Mouse (Mus musculus) testis, adult 2 months (tissue): ENCODE measurements at regions not wholly inside any gene's neighbourhood (a gene's known extent, or its start where the extent isn't known, plus 50 kb on each side); places are given as distances from the start of the nearest gene placed in this dataset.

Experiments
- H3K27ac ChIP-seq: fragments of 200-500 bp; 2 replicates; pipeline ENCODE4 v1.5.1; 2012; ENCODE audit warnings: low read depth, low read length; ENCODE audit not compliant: control insufficient read depth, insufficient read depth
- H3K27me3 ChIP-seq: fragments of 200-500 bp; 2 replicates; pipeline ENCODE4 v1.6.1; 2012; ENCODE audit warnings: mild to moderate bottlenecking, low read length, moderate library complexity; ENCODE audit not compliant: control insufficient read depth, insufficient read depth
- H3K36me3 ChIP-seq: fragments of 200-500 bp; 2 replicates; pipeline ENCODE4 v1.6.1; 2012; ENCODE audit warnings: mild to moderate bottlenecking, low read length; ENCODE audit not compliant: control insufficient read depth, insufficient read depth
- H3K4me1 ChIP-seq: fragments of 200-500 bp; 2 replicates; pipeline ENCODE4 v1.6.1; 2012; ENCODE audit warnings: low read length; ENCODE audit not compliant: control insufficient read depth, insufficient read depth
- H3K4me3 ChIP-seq: fragments of 200-500 bp; 2 replicates; pipeline ENCODE4 v1.5.1; 2012; ENCODE audit warnings: low read depth, mild to moderate bottlenecking, low read length, moderate library complexity, mixed read lengths; ENCODE audit not compliant: control insufficient read depth
- CTCF ChIP-seq: fragments of 200-500 bp; IDR thresholded peaks from 2 replicates; pipeline ENCODE4 v1.5.1; 2012; ENCODE audit warnings: low read depth, mild to moderate bottlenecking, inconsistent platforms, low read length, moderate library complexity; ENCODE audit not compliant: control insufficient read depth, insufficient read depth, insufficient replicate concordance
- POLR2A ChIP-seq: fragments of 200-500 bp; IDR thresholded peaks from 2 replicates; pipeline ENCODE4 v1.6.1; 2012; ENCODE audit warnings: low read depth, mild to moderate bottlenecking, inconsistent platforms, low read length, moderate library complexity; ENCODE audit not compliant: control insufficient read depth

- no peak for TF ChIP-seq POLR2A
- no peak for TF ChIP-seq CTCF
- H3K4me3 ChIP-seq = no peak overlapping the region
- no peaks in the 10 kb centered on the region for H3K27me3 ChIP-seq
- H3K4me1 ChIP-seq = no peaks in the 10 kb centered on the region
- H3K27ac ChIP-seq = no peak overlapping the region
- no peaks in the 10 kb centered on the region for H3K36me3 ChIP-seq
These were observed 113.3 kb downstream of the Qpct start for GRCm38 (mm10) chr17:79164874-79165553.

- Histone ChIP-seq H3K27ac (no peak overlapping the region), H3K4me1 (no peaks in the 10 kb centered on the region), H3K27me3 (no peaks in the 10 kb centered on the region), H3K36me3 (no peaks in the 10 kb centered on the region), H3K4me3 (no peak overlapping the region)
- no peak for TF ChIP-seq CTCF
- no peak for TF ChIP-seq POLR2A
These were observed 112.3 kb downstream of the Qpct start for GRCm38 (mm10) chr17:79163983-79164382.

DNA sequence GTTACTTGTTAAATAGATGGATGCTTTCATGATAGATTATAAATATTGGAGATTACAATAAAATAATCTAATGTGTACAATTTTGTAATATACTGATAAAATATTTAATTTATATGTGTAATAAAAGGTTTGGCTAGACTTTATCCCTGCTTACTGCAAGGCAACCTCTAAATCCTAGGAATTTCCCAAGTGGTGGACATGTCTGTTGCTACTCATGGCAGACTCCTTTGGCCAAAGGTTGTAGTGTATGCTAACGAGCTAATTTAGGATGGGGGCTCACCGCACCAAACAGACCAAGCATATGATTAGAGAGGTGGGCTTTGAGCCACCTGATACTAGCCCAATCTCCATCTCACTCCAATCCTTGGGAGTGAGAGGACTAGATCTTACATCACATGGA lies 102.4 kb downstream of the Qpct start:
- no peaks in the 10 kb centered on the region for H3K4me1 ChIP-seq

DNA sequence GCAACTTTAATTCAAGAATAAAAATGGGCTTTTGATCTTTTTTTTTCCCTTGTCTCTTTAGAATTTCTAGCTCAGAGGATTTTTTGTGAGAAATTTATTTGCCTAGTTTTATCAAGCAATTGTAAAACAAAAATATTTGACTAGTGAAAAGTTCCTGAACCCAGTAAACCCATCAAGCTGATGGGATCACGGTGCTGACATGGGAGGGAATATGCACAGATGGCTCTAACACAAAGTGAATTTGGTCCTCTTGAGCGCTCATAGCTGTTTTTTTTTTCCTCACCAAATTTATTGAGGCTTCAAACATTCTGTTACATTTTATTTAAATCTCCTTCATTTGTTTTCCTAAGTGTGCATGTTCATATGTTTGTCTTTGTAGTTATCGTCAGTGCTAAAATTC lies 101.1 kb downstream of the Qpct start:
- Histone ChIP-seq H3K4me1 (no peaks in the 10 kb centered on the region), H3K36me3 (no peaks in the 10 kb centered on the region), H3K4me3 (no peak overlapping the region), H3K27me3 (no peaks in the 10 kb centered on the region), H3K27ac (no peak overlapping the region)
- TF ChIP-seq POLR2A = no peak
- no peak for TF ChIP-seq CTCF

More for the DNA sequence above, 102.4 kb downstream of the Qpct start:
- H3K27ac ChIP-seq = no peak overlapping the region
- no peaks in the 10 kb centered on the region for H3K36me3 ChIP-seq
- no peaks in the 10 kb centered on the region for H3K27me3 ChIP-seq
- no peak overlapping the region for H3K4me3 ChIP-seq
- no peak for TF ChIP-seq POLR2A
- no peak for TF ChIP-seq CTCF

GRCm38 (mm10) chr17:79147883-79148282 lies 96.2 kb downstream of the Qpct start:
- Histone ChIP-seq H3K27me3 (no peaks in the 10 kb centered on the region), H3K4me3 (no peak overlapping the region), H3K4me1 (no peaks in the 10 kb centered on the region), H3K36me3 (no peaks in the 10 kb centered on the region), H3K27ac (no peak overlapping the region)
- TF ChIP-seq CTCF (no peak), POLR2A (no peak)

DNA sequence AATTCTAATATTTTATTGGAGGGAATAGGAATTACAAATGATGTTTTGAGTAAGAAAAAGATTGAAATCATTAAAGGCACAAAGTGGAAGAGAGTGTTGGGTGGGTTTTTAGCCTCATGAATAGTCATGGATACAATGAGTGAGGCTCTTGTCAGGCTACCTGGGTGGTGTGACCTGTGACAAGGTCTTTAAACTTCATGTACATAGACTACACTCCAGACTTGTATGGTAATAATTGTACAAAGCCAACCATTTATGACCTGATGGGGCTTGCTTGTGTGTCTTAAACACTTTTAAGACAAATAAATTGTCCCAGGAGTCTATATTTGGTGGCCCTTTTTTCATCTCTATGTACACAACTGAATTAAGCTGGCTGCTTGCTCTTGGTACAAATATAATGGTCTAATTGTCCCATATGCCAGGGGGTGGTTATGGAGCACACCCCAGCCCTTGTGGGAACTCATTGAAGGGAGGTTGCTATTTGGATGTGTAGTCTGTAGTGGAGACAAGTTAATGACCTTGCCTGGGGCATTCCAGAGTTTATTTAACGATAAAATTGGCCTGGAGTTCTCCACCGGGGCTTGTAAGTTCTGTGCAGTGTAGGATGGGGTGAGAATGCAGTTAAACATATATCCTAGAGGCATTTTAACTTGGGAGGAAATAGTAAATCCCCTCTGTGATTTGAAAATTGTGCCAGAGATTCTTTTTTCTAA lies 93.4 kb downstream of the Qpct start:
- no peak overlapping the region for H3K27ac ChIP-seq
- H3K4me3 ChIP-seq = no peak overlapping the region
- H3K27me3 ChIP-seq = no peaks in the 10 kb centered on the region
- H3K4me1 ChIP-seq = no peaks in the 10 kb centered on the region
- H3K36me3 ChIP-seq = no peaks in the 10 kb centered on the region
- no peak for TF ChIP-seq POLR2A
- TF ChIP-seq CTCF = no peak

DNA sequence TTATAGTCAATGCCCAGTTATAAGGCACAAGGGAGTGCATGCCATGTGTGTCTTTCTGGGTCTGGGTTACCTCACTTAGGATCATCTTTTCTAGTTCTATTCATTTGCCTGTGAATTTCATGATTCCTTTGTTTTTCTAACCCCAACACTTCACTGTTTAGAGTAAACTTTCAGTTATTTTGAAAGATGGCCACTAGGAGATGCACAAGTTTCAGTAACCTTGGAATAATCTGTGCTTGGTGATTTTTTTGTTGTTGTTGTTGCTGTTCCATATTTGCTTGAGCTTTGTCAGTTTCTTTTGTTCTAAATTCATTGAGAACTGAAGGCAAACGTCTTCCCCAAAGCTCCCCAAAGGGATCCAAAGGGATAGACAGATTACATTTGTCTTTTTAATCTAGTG lies 91.3 kb downstream of the Qpct start:
- H3K36me3 ChIP-seq = no peaks in the 10 kb centered on the region
- no peak overlapping the region for H3K27ac ChIP-seq
- no peaks in the 10 kb centered on the region for H3K27me3 ChIP-seq
- H3K4me1 ChIP-seq = no peaks in the 10 kb centered on the region
- no peak for TF ChIP-seq POLR2A
- TF ChIP-seq CTCF = no peak
- H3K4me3 ChIP-seq = no peak overlapping the region
